Mouse (Mus musculus) adipocyte (in vitro differentiated cells): ENCODE data around the gene Lmod3.
A peak's percentile ranks its signal among the peaks of the same experiment; 100 is the strongest.

ENCODE experiments used
- DNase-seq: peaks from one replicate; pipeline ENCODE4 v3.0.0-alpha.2; 2016; ENCODE audit warnings: low spot score

Gene Lmod3

GRCm38 (mm10) chr6:97252711-97253221 lies at the start of gene Lmod3:
Gene Lmod3, minus strand, starts transcription at chr6:97252759.
- peak; percentile 47 for DNase-seq

- DNase-seq, result no peak
Observed at GRCm38 (mm10) chr6:97302303-97302702, 49.7 kb upstream of the Lmod3 start.

GRCm38 (mm10) chr6:97300659-97301058 lies 48.1 kb upstream of the Lmod3 start:
- DNase-seq, result no peak

- DNase-seq, result no peak
Observed at GRCm38 (mm10) chr6:97300180-97300579, 47.6 kb upstream of the Lmod3 start.

- DNase-seq, result no peak
Observed at GRCm38 (mm10) chr6:97297151-97297550, 44.6 kb upstream of the Lmod3 start.

- no peak for DNase-seq
Observed at GRCm38 (mm10) chr6:97295866-97296527, 43.4 kb upstream of the Lmod3 start.

- no peak for DNase-seq
Observed at GRCm38 (mm10) chr6:97295416-97295815, 42.9 kb upstream of the Lmod3 start.

- DNase-seq, result no peak
Observed at GRCm38 (mm10) chr6:97293667-97294569, 41.4 kb upstream of the Lmod3 start.

GRCm38 (mm10) chr6:97292894-97293293 lies 40.3 kb upstream of the Lmod3 start:
- no peak for DNase-seq

- DNase-seq, result no peak
Observed at GRCm38 (mm10) chr6:97292096-97292495, 39.5 kb upstream of the Lmod3 start.

- DNase-seq, result no peak
Observed at GRCm38 (mm10) chr6:97291159-97291908, 38.8 kb upstream of the Lmod3 start.

- no peak for DNase-seq
Observed at GRCm38 (mm10) chr6:97290687-97291086, 38.1 kb upstream of the Lmod3 start.

GRCm38 (mm10) chr6:97289838-97290237 lies 37.3 kb upstream of the Lmod3 start:
- DNase-seq, result no peak

GRCm38 (mm10) chr6:97289316-97289820 lies 36.8 kb upstream of the Lmod3 start:
- no peak for DNase-seq

GRCm38 (mm10) chr6:97288047-97288855 lies 35.7 kb upstream of the Lmod3 start:
- no peak for DNase-seq

GRCm38 (mm10) chr6:97286332-97286731 lies 33.8 kb upstream of the Lmod3 start:
- DNase-seq, result no peak

- DNase-seq, result no peak
Observed at GRCm38 (mm10) chr6:97283676-97284075, 31.1 kb upstream of the Lmod3 start.

GRCm38 (mm10) chr6:97278878-97279277 lies 26.3 kb upstream of the Lmod3 start:
- no peak for DNase-seq

GRCm38 (mm10) chr6:97278014-97278787 lies 25.6 kb upstream of the Lmod3 start:
- peak; percentile 87 for DNase-seq

GRCm38 (mm10) chr6:97276890-97277497 lies 24.4 kb upstream of the Lmod3 start:
- no peak for DNase-seq
